Mouse (Mus musculus): Measurements from ENCODE around the gene Gpd1l. TPM values are rescaled to one million over a fixed set of nuclear protein-coding genes. Genes with fewer than 3 reads are reported as not detected.

Gpd1l gene
- total RNA-seq, 1 experiment: 14.2 TPM

DNA sequence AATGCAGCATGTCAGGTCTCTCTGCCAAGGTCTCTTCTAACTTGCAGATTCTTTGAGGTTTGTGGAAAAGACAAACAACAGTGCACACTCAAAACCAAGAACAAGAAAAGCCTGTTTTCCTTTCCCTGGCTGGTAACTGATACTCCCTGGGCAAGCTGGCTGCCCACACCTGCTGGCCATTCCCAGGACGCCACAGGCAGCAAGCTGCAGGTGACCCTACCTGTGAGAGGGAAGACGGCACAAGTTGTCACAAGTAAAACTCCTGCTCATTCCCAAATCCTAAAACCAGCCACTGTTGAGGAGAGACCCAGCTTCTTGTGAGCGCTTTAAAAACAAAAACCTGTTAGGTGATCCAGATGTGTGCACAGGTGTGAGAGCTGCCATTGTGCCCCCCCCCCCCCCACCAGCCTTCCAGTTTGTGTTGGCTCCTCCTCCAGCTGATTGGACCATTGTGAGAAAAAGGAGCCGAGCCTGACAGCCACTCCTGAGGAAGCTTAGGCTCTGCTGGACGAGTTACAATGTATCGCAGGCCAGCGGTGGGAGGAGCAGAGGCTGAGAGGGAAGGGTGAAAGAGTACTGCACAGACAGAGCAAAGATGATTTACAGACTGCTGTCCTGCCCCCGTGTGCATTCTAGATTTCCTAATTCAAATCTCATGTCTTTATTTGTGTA is 47.7 kb downstream of the Gpd1l start:
- TF ChIP-seq ZC3H11A (IDR thresholded peaks at IDR 0.05; ENCODE audit: borderline replicate concordance, low read depth, low read length) (no peak), HCFC1 (IDR thresholded peaks at IDR 0.05; ENCODE audit: borderline replicate concordance, insufficient read depth, low read length) (no peak), ZNF384 (IDR thresholded peaks at IDR 0.05; ENCODE audit: low read depth, low read length) (no peak), MAFK (IDR thresholded peaks at IDR 0.05; ENCODE audit: insufficient read depth, low read depth, low read length) (no peak), CHD2 (IDR thresholded peaks at IDR 0.05; ENCODE audit: low read depth, low read length) (no peak)
- no peak for DNase-seq (ENCODE audit: low read depth, low spot score)
- no peaks in the 10 kb centered on the region for H3K4me1 ChIP-seq (ENCODE audit: control insufficient read depth in 2 of 2, insufficient read depth in 2 of 2, low read length in 2 of 2, poor library complexity in 1 of 2)
- in situ Hi-C loops (cut with MboI; ENCODE audit: low sequenced_read_pairs in 2 of 2, unreplicated experiment in 2 of 2): no loop called here
- H3K27ac ChIP-seq (ENCODE audit: insufficient read depth, low read depth, low read length, poor library complexity, severe bottlenecking): no peak overlapping the region
- H3K36me3 ChIP-seq (ENCODE audit: control insufficient read depth, insufficient read depth, low read length, poor library complexity, severe bottlenecking): no peaks in the 10 kb centered on the region
- H3K4me3 ChIP-seq (ENCODE audit: insufficient read depth in 1 of 2, low read depth in 1 of 2, low read length in 2 of 2, poor library complexity in 1 of 2, severe bottlenecking in 1 of 2): no peak overlapping the region
- H3K9ac ChIP-seq (ENCODE audit: insufficient read depth, low read depth, low read length, poor library complexity, severe bottlenecking): no peak overlapping the region
- H3K9me3 ChIP-seq (ENCODE audit: control insufficient read depth, insufficient read depth, low read depth, low read length): no peaks in the 10 kb centered on the region

DNA sequence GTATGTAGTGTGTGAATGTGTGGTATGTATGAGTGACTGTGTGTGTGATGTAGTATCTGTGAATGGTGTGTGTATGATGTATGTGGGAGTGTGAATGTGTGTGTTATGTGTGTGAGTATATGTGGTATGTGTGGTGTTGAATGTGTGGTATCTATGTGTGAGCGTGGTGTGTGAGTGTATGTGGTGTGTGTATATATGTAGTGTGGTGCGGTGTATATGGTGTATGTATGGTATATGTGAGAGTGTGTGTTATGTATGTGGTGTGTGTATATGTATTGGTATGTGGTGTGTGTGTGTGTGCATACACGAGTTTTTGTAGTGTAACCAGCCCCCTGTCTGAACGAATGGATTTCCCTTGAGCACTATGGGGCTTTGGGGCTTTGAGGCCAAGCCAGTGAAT is 48.2 kb downstream of the Gpd1l start:
- Histone ChIP-seq H3K36me3 (ENCODE audit: control insufficient read depth, insufficient read depth, low read length, poor library complexity, severe bottlenecking) (no peaks in the 10 kb centered on the region), H3K4me1 (ENCODE audit: control insufficient read depth in 2 of 2, insufficient read depth in 2 of 2, low read length in 2 of 2, poor library complexity in 1 of 2) (no peaks in the 10 kb centered on the region), H3K9me3 (ENCODE audit: control insufficient read depth, insufficient read depth, low read depth, low read length) (peaks cover under 1% of the 10 kb centered on the region; the same call in 1 of the 2 replicates), H3K27ac (ENCODE audit: insufficient read depth, low read depth, low read length, poor library complexity, severe bottlenecking) (no peak overlapping the region), H3K4me3 (ENCODE audit: insufficient read depth in 1 of 2, low read depth in 1 of 2, low read length in 2 of 2, poor library complexity in 1 of 2, severe bottlenecking in 1 of 2) (no peak overlapping the region), H3K9ac (ENCODE audit: insufficient read depth, low read depth, low read length, poor library complexity, severe bottlenecking) (no peak overlapping the region)
- DNase-seq (ENCODE audit: low read depth, low spot score): no peak
- in situ Hi-C loops (cut with MboI; ENCODE audit: low sequenced_read_pairs in 2 of 2, unreplicated experiment in 2 of 2): no loop called here
- TF ChIP-seq CHD2 (IDR thresholded peaks at IDR 0.05; ENCODE audit: low read depth, low read length): no peak
- TF ChIP-seq ZC3H11A (IDR thresholded peaks at IDR 0.05; ENCODE audit: borderline replicate concordance, low read depth, low read length): no peak
- TF ChIP-seq MAFK (IDR thresholded peaks at IDR 0.05; ENCODE audit: insufficient read depth, low read depth, low read length): no peak
- TF ChIP-seq ZNF384 (IDR thresholded peaks at IDR 0.05; ENCODE audit: low read depth, low read length): no peak
- no peak for TF ChIP-seq HCFC1 (IDR thresholded peaks at IDR 0.05; ENCODE audit: borderline replicate concordance, insufficient read depth, low read length)

- Histone ChIP-seq H3K9ac (ENCODE audit: insufficient read depth, low read depth, low read length, poor library complexity, severe bottlenecking) (no peak overlapping the region), H3K36me3 (ENCODE audit: control insufficient read depth, insufficient read depth, low read length, poor library complexity, severe bottlenecking) (no peaks in the 10 kb centered on the region), H3K9me3 (ENCODE audit: control insufficient read depth, insufficient read depth, low read depth, low read length) (peaks cover 4% of the 10 kb centered on the region; the same call in 1 of the 2 replicates), H3K4me3 (ENCODE audit: insufficient read depth in 1 of 2, low read depth in 1 of 2, low read length in 2 of 2, poor library complexity in 1 of 2, severe bottlenecking in 1 of 2) (no peak overlapping the region), H3K4me1 (ENCODE audit: control insufficient read depth in 2 of 2, insufficient read depth in 2 of 2, low read length in 2 of 2, poor library complexity in 1 of 2) (no peaks in the 10 kb centered on the region), H3K27ac (ENCODE audit: insufficient read depth, low read depth, low read length, poor library complexity, severe bottlenecking) (no peak overlapping the region)
- TF ChIP-seq ZNF384 (IDR thresholded peaks at IDR 0.05; ENCODE audit: low read depth, low read length) (no peak), HCFC1 (IDR thresholded peaks at IDR 0.05; ENCODE audit: borderline replicate concordance, insufficient read depth, low read length) (no peak), MAFK (IDR thresholded peaks at IDR 0.05; ENCODE audit: insufficient read depth, low read depth, low read length) (no peak), ZC3H11A (IDR thresholded peaks at IDR 0.05; ENCODE audit: borderline replicate concordance, low read depth, low read length) (no peak), CHD2 (IDR thresholded peaks at IDR 0.05; ENCODE audit: low read depth, low read length) (no peak)
- no peak for DNase-seq (ENCODE audit: low read depth, low spot score)
- in situ Hi-C loops (cut with MboI; ENCODE audit: low sequenced_read_pairs in 2 of 2, unreplicated experiment in 2 of 2): no loop called here
Observed at GRCm38 (mm10) chr9:114881977-114882376, 51.8 kb downstream of the Gpd1l start.

DNA sequence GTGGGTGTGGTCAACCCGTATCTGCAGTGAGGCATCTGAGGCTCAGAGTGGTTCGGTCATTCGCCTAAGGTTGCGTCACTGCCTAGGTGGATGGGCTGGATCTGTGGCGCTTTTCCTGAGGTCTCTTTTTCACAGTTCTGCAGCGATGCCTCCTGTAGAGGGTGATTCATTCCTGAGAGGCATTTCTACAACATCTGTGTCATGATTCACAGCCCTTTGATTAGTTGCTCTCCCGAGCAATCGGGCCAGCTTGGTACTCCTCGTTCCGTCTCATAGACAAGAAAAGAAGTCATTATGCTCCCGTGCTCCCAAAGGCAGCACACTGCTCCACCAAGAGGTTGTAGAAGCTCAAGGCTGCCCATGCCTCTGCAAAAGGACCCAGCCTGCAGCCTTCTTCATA is 78.5 kb downstream of the Gpd1l start:
- no peaks in the 10 kb centered on the region for H3K36me3 ChIP-seq (ENCODE audit: control insufficient read depth, insufficient read depth, low read length, poor library complexity, severe bottlenecking)
- in situ Hi-C loops (cut with MboI; ENCODE audit: low sequenced_read_pairs in 2 of 2, unreplicated experiment in 2 of 2): no loop called here
- DNase-seq (ENCODE audit: low read depth, low spot score): no peak
- no peaks in the 10 kb centered on the region for H3K9me3 ChIP-seq (ENCODE audit: control insufficient read depth, insufficient read depth, low read depth, low read length)
- no peak overlapping the region for H3K9ac ChIP-seq (ENCODE audit: insufficient read depth, low read depth, low read length, poor library complexity, severe bottlenecking)
- H3K4me3 ChIP-seq (ENCODE audit: insufficient read depth in 1 of 2, low read depth in 1 of 2, low read length in 2 of 2, poor library complexity in 1 of 2, severe bottlenecking in 1 of 2): no peak overlapping the region
- H3K4me1 ChIP-seq (ENCODE audit: control insufficient read depth in 2 of 2, insufficient read depth in 2 of 2, low read length in 2 of 2, poor library complexity in 1 of 2): peaks cover 0 to 13% of the 10 kb centered on the region in 2 experiments; a peak in 1 of 4 replicates
- TF ChIP-seq CHD2 (IDR thresholded peaks at IDR 0.05; ENCODE audit: low read depth, low read length): no peak
- no peak for TF ChIP-seq HCFC1 (IDR thresholded peaks at IDR 0.05; ENCODE audit: borderline replicate concordance, insufficient read depth, low read length)
- TF ChIP-seq ZC3H11A (IDR thresholded peaks at IDR 0.05; ENCODE audit: borderline replicate concordance, low read depth, low read length): no peak
- TF ChIP-seq MAFK (IDR thresholded peaks at IDR 0.05; ENCODE audit: insufficient read depth, low read depth, low read length): no peak
- no peak for TF ChIP-seq ZNF384 (IDR thresholded peaks at IDR 0.05; ENCODE audit: low read depth, low read length)
- H3K27ac ChIP-seq (ENCODE audit: insufficient read depth, low read depth, low read length, poor library complexity, severe bottlenecking): no peak overlapping the region
